Mouse (Mus musculus): ENCODE measurements at regions not wholly inside any gene's neighbourhood (a gene's known extent, or its start where the extent isn't known, plus 50 kb on each side); places are given as distances from the start of the nearest gene placed in this dataset.

GRCm38 (mm10) chr16:31592014-31592871 is 71.0 kb upstream of the Dlg1 start:
- TF ChIP-seq GATA1 (IDR thresholded peaks at IDR 0.05; ENCODE audit: borderline replicate concordance, low read length) (no peak), FLI1 (IDR thresholded peaks at IDR 0.05; ENCODE audit: low read length) (no peak)
